Mouse (Mus musculus): ENCODE results near the gene Arhgap35. TPM values are rescaled to one million over a fixed set of nuclear protein-coding genes. Genes with fewer than 3 reads are reported as not detected.

Arhgap35 gene
- 2.2 and 2.7 TPM in 2 replicates for polyA plus RNA-seq (2015; fragmentation: Nextera tagmentation; extraction: Ambion mirVana)

DNA sequence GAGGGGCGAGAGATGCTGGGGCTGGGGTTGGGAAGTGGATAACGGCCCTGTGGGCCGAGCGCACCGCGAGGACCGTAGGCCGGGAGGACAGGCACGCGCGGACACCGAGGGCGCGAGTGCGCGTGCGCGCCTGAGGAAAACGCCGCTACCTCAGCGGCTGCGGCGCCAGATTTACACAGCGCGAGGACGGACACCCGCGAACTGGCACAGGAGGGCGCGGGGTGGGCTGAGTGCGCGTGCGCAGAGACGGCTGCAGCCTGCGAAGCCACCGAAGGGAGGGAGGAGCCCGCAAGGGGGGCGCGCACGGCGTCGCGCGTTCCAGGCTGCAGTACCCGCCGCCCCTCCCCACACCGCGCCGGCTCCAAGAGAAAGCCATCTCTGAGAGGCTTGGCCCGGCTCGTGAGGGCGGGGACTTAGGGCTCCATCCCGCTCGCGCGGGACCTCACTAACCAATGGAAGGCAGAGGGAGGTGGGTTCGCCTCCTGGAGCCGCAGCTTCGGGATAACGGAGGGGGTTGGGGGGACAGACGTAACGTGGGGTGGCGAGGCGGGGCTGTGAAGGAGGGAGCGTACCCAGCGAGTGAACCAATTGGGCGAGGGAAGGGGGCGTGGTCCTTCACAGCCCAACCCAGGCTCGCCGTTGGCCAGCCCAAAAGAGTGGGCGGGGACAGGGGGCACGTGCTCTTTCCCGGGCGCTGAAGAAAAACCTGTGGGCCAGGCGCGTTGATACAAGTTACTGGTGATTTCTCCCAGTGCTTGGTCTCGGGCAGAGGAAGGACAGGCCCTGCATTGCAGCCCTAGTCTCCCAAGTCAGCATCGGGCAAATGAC lies at the start of gene Arhgap35:
Gene Arhgap35, minus strand, starts transcription at position 106 of the 828 bp plus-strand sequence.

DNA sequence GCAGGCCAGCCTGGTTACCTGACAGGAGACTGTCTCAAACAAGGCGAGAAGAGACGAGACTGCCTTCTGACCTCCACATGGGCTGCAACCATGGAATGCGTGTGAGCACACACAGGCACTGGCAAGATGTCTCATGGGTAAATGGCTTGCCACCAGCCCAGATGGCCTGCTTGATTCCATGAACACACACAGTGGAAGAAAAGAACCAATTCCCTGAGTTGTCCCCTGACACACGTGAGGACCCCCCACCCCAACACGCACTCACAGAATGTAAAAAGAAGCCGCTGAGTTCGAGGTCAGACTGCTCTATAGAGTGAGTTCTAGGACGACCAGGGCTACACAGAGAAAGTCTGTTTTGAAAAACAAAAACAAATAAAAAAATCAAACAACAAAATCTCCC lies 137.2 kb downstream of the Arhgap35 start, which contains the start of gene Npas1:
Gene Npas1, minus strand, starts transcription at position 101 of the 400 bp plus-strand sequence.

DNA sequence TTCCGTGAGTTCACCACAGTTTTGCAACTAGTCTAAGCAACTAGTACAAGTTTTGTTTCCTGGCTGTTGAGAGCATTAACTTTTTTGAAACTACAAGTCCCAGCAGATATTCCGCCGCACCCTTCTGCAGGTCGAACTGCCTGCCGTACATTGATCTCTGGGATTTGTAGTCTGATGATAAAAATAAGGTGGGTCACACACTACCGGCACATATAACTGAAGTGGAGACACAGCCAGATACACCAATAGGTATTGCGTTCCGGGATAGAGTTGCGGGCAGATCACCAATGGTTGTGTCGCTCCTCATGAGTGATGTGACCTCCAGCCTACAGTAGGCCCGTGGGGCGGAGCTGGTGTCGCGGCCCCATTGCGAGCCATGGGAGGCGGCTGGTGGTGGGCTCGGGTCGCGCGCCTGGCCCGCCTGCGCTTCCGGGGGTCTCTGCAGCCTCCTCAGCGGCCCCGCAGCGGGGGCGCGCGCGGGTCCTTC lies 162.2 kb downstream of the Arhgap35 start, which contains the start of gene Tmem160:
Gene Tmem160, plus strand, starts transcription at position 193 of the 487 bp plus-strand sequence.

Other genes starting within 250 kb of the Arhgap35 start
- gene Sae1, start 227.2 kb downstream of the Arhgap35 start, polyA plus RNA-seq (2015; fragmentation: Nextera tagmentation; extraction: Ambion mirVana): 120 TPM in 2 replicates
- gene Zc3h4, start 214.1 kb downstream of the Arhgap35 start, polyA plus RNA-seq (2015; fragmentation: Nextera tagmentation; extraction: Ambion mirVana): 12.4 and 12.7 TPM in 2 replicates
- 73.6 and 80.2 TPM in 2 replicates for gene Tmem160, start 162.2 kb downstream of the Arhgap35 start, polyA plus RNA-seq (2015; fragmentation: Nextera tagmentation; extraction: Ambion mirVana)
- gene Npas1, start 137.3 kb downstream of the Arhgap35 start, polyA plus RNA-seq (2015; fragmentation: Nextera tagmentation; extraction: Ambion mirVana): 0.12 and 0.18 TPM in 2 replicates
- not detected in 2 replicates for gene Ceacam15, start 60.7 kb upstream of the Arhgap35 start, polyA plus RNA-seq (2015; fragmentation: Nextera tagmentation; extraction: Ambion mirVana)
- not detected in 2 replicates for gene Ceacam9, start 106.9 kb upstream of the Arhgap35 start, polyA plus RNA-seq (2015; fragmentation: Nextera tagmentation; extraction: Ambion mirVana)
- 268 and 270 TPM in 2 replicates for gene Ap2s1, start 123.4 kb upstream of the Arhgap35 start, polyA plus RNA-seq (2015; fragmentation: Nextera tagmentation; extraction: Ambion mirVana)
- gene Slc1a5, start 166.3 kb upstream of the Arhgap35 start, polyA plus RNA-seq (2015; fragmentation: Nextera tagmentation; extraction: Ambion mirVana): 107 and 108 TPM in 2 replicates
- 35.2 and 37.1 TPM in 2 replicates for gene Strn4, start 200.9 kb upstream of the Arhgap35 start, polyA plus RNA-seq (2015; fragmentation: Nextera tagmentation; extraction: Ambion mirVana)
- gene Fkrp, start 201.7 kb upstream of the Arhgap35 start, polyA plus RNA-seq (2015; fragmentation: Nextera tagmentation; extraction: Ambion mirVana): 11.2 and 11.7 TPM in 2 replicates
- gene Prkd2, start 227.9 kb upstream of the Arhgap35 start, polyA plus RNA-seq (2015; fragmentation: Nextera tagmentation; extraction: Ambion mirVana): 10.8 and 13.8 TPM in 2 replicates

All from spleen, postnatal 0 days (tissue).